Mouse (Mus musculus): Measurements from ENCODE around the gene Map4k3. TPM values are rescaled to one million over a fixed set of nuclear protein-coding genes. Genes with fewer than 3 reads are reported as not detected.

The Map4k3 gene
- polyA plus RNA-seq, 1 experiment from 2014 or later: 33.8 TPM

DNA sequence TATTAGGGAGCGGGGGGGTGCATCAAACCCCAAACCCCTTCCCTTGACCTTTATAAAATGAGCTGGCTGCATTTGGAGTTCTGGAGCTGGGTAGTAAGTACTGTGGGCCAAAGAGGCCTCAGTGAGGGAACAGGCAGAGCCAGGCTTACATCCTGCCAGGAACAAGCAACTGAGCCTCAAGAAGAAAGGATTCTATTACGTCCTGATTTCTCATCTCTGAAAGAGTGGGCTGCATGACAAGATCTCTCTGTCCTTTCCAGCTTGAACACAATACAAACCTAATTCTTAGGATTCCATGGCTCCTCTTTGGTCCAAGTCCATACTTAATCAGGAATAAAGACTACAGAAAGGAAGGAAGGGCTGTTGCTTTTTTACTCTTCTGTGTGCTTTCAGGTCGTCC is 66.4 kb downstream of the Map4k3 start:
- no peak overlapping the region for H3K27ac ChIP-seq (replicated peaks; ENCODE audit: low read depth, low read length)
- 71% methylated on average over 3 of the region's 3 CpGs for whole genome bisulfite sequencing
- no peak for ATAC-seq (ENCODE audit: low read depth)

DNA sequence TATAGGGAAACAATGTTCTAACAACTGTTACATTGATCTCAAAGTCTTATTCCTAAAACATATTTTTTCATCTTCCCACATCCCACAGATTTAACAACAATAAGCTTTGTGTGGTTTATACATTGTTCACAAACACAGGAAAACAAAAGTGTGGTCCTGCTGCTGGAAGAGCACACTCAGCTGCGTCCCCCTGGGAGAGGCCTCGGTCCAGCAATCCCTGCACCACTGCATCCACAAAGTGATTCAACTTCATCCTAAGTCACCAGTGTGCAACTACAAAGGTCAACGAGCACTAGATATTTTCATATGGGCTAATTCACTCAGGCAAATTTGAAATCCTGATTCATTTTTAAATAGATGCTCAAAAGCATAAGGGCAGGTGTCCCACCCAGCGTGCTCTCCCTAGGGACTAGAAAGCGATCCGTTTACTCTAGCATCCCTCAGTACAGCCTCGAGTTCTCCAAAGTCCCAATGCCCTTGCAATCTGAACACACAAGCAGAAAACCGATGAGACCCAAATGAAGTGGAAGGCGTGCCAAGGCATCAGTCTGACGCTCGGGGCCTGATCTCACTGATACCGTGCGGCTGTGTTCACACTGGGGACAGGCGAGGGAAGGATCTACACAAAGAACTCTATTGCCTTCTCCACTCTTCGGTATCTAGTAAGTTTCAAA is 67.4 kb downstream of the Map4k3 start:
- 0 out of 2 replicates have a peak, but pooled peaks cover 8% of the 10 kb centered on the region for H3K36me3 ChIP-seq (ENCODE audit: control insufficient read depth, insufficient read depth, low read length)
- H3K9me3 ChIP-seq (ENCODE audit: control insufficient read depth, low read length): no peaks in the 10 kb centered on the region
- H3K4me3 ChIP-seq (ENCODE audit: low read depth, low read length): no peak overlapping the region
- no peak overlapping the region for H3K4me2 ChIP-seq (ENCODE audit: low read depth, low read length)
- H3K9ac ChIP-seq (ENCODE audit: low read depth, low read length): no peak overlapping the region
- ATAC-seq (ENCODE audit: low read depth) (no peak), DNase-seq (ENCODE audit: low spot score) (no peak)
- 89% methylated on average over 15 of the region's 15 CpGs for WGBS
- H3K27me3 ChIP-seq (replicated peaks; ENCODE audit: control insufficient read depth, insufficient read depth, low read length): no peaks in the 10 kb centered on the region
- 0 out of 2 replicates have a peak, but pooled peaks cover 6% of the 10 kb centered on the region for H3K4me1 ChIP-seq (ENCODE audit: control insufficient read depth, insufficient read depth, low read length)
- H3K27ac ChIP-seq (replicated peaks; ENCODE audit: low read depth, low read length): no peak overlapping the region

More for the DNA sequence above, 66.4 kb downstream of the Map4k3 start:
- Histone ChIP-seq H3K27me3 (replicated peaks; ENCODE audit: control insufficient read depth, insufficient read depth, low read length) (no peaks in the 10 kb centered on the region), H3K4me3 (ENCODE audit: low read depth, low read length) (no peak overlapping the region), H3K4me1 (ENCODE audit: control insufficient read depth, insufficient read depth, low read length) (0 out of 2 replicates have a peak, but pooled peaks cover 6% of the 10 kb centered on the region), H3K4me2 (ENCODE audit: low read depth, low read length) (no peak overlapping the region), H3K9me3 (ENCODE audit: control insufficient read depth, low read length) (no peaks in the 10 kb centered on the region), H3K9ac (ENCODE audit: low read depth, low read length) (no peak overlapping the region), H3K36me3 (ENCODE audit: control insufficient read depth, insufficient read depth, low read length) (0 out of 2 replicates have a peak, but pooled peaks cover 8% of the 10 kb centered on the region)
- no peak for DNase-seq (ENCODE audit: low spot score)

DNA sequence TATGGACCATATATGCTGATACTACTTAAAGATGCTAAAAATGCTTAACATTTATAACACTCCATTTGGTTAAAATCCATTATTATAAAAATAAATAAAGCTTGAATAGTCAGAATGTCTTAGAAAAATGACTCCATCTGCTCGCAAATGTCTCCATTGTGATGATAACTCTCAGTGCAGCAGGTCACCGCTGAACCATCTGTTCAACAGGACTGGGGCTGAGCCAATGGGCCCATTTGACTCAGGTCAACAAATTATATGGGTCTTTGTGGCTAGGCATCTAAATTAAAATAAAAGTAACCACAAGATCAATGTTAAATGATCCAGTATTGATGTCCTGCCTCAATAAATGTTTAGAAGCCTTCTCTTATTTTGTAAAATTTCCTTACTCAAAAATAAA is 68.1 kb downstream of the Map4k3 start:
- no peak overlapping the region for H3K9ac ChIP-seq (ENCODE audit: low read depth, low read length)
- H3K27me3 ChIP-seq (replicated peaks; ENCODE audit: control insufficient read depth, insufficient read depth, low read length): no peaks in the 10 kb centered on the region
- no peaks in the 10 kb centered on the region for H3K9me3 ChIP-seq (ENCODE audit: control insufficient read depth, low read length)
- no peak overlapping the region for H3K27ac ChIP-seq (replicated peaks; ENCODE audit: low read depth, low read length)
- ATAC-seq (ENCODE audit: low read depth) (no peak), DNase-seq (ENCODE audit: low spot score) (no peak)
- 0 out of 2 replicates have a peak, but pooled peaks cover 6% of the 10 kb centered on the region for H3K4me1 ChIP-seq (ENCODE audit: control insufficient read depth, insufficient read depth, low read length)
- H3K4me3 ChIP-seq (ENCODE audit: low read depth, low read length): no peak overlapping the region
- H3K36me3 ChIP-seq (ENCODE audit: control insufficient read depth, insufficient read depth, low read length): 0 out of 2 replicates have a peak, but pooled peaks cover 12% of the 10 kb centered on the region
- no peak overlapping the region for H3K4me2 ChIP-seq (ENCODE audit: low read depth, low read length)
- 76% methylated on average over 2 of the region's 2 CpGs for WGBS

DNA sequence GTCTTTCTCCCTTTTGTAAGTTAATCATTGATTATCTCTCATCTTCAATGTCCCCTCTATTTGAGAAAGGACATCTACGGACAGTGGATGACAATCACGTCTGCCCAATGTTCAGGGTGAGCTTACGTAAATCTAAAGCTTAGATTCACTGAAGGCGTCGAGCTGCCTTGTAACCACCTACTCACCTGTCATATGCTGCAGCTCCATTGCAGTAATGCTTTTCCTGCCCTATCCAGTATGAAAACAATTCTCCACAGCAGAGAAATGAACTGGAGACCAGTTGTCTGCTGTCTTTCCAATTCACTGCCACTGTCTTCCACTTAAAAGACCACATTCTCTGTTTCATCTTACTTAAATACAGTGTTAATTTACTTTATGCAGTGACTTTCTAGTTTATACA is 68.5 kb downstream of the Map4k3 start:
- H3K27me3 ChIP-seq (replicated peaks; ENCODE audit: control insufficient read depth, insufficient read depth, low read length): no peaks in the 10 kb centered on the region
- 0 out of 2 replicates have a peak, but pooled peaks cover 6% of the 10 kb centered on the region for H3K4me1 ChIP-seq (ENCODE audit: control insufficient read depth, insufficient read depth, low read length)
- WGBS: 89% methylated on average over 5 of the region's 5 CpGs
- 0 out of 2 replicates have a peak, but pooled peaks cover 16% of the 10 kb centered on the region for H3K36me3 ChIP-seq (ENCODE audit: control insufficient read depth, insufficient read depth, low read length)
- H3K9me3 ChIP-seq (ENCODE audit: control insufficient read depth, low read length): no peaks in the 10 kb centered on the region
- no peak overlapping the region for H3K4me3 ChIP-seq (ENCODE audit: low read depth, low read length)
- H3K4me2 ChIP-seq (ENCODE audit: low read depth, low read length): no peak overlapping the region
- H3K27ac ChIP-seq (replicated peaks; ENCODE audit: low read depth, low read length): no peak overlapping the region
- DNase-seq (ENCODE audit: low spot score) (no peak), ATAC-seq (ENCODE audit: low read depth) (no peak)
- H3K9ac ChIP-seq (ENCODE audit: low read depth, low read length): no peak overlapping the region

DNA sequence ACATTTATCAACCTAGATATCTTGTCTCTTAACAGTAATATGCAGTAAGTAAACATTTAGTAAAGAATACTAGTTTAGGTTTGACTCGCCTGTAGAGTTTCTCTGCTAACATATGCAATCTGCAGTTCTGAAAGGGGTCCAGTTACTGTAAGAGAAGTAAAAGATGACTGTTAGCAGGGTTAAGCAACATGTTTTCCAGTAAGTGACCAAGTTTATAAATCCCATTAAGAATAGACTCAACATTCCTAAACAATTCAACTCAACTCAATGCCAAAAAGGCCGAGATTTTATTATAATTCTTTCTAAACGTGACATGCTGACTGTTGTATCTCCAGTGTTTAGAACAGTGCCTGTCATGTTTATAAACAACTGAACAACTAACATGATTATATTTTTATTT is 74.0 kb downstream of the Map4k3 start:
- no peak overlapping the region for H3K9ac ChIP-seq (ENCODE audit: low read depth, low read length)
- WGBS: 81% methylated on average over 3 of the region's 3 CpGs
- no peaks in the 10 kb centered on the region for H3K4me1 ChIP-seq (ENCODE audit: control insufficient read depth, insufficient read depth, low read length)
- no peaks in the 10 kb centered on the region for H3K27me3 ChIP-seq (replicated peaks; ENCODE audit: control insufficient read depth, insufficient read depth, low read length)
- ATAC-seq (ENCODE audit: low read depth) (no peak), DNase-seq (ENCODE audit: low spot score) (no peak)
- H3K9me3 ChIP-seq (ENCODE audit: control insufficient read depth, low read length): no peaks in the 10 kb centered on the region
- no peak overlapping the region for H3K4me2 ChIP-seq (ENCODE audit: low read depth, low read length)
- no peak overlapping the region for H3K4me3 ChIP-seq (ENCODE audit: low read depth, low read length)
- peaks cover 42% of the 10 kb centered on the region for H3K36me3 ChIP-seq (ENCODE audit: control insufficient read depth, insufficient read depth, low read length)
- H3K27ac ChIP-seq (replicated peaks; ENCODE audit: low read depth, low read length): no peak overlapping the region

DNA sequence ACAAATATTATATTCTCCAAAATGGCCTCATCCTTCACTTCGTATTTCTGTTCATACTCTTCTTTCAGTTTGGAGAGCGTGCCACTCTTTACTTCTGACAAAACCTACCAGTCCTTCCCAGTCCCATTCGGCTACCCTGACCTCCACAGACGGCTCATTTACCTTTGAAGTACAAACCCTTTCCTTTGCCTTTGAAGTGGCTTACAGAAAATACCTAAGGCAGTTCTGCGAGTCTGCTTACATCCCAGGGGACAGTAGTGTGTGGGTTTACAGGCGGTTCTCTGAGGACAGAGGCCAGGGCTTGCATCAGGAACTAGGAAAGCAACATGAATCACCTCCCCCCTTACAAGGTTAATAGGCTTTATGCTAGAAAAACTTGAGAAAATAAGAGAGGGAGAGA is 75.5 kb downstream of the Map4k3 start:
- no peak overlapping the region for H3K4me3 ChIP-seq (ENCODE audit: low read depth, low read length)
- no peak overlapping the region for H3K4me2 ChIP-seq (ENCODE audit: low read depth, low read length)
- no peak overlapping the region for H3K9ac ChIP-seq (ENCODE audit: low read depth, low read length)
- H3K4me1 ChIP-seq (ENCODE audit: control insufficient read depth, insufficient read depth, low read length): no peaks in the 10 kb centered on the region
- DNase-seq (ENCODE audit: low spot score): no peak
- ATAC-seq (ENCODE audit: low read depth): no peak
- H3K27me3 ChIP-seq (replicated peaks; ENCODE audit: control insufficient read depth, insufficient read depth, low read length): no peaks in the 10 kb centered on the region
- 40% methylated on average over 6 of the region's 6 CpGs for WGBS
- H3K27ac ChIP-seq (replicated peaks; ENCODE audit: low read depth, low read length): no peak overlapping the region
- H3K36me3 ChIP-seq (ENCODE audit: control insufficient read depth, insufficient read depth, low read length): peaks cover 55% of the 10 kb centered on the region
- H3K9me3 ChIP-seq (ENCODE audit: control insufficient read depth, low read length): no peaks in the 10 kb centered on the region

DNA sequence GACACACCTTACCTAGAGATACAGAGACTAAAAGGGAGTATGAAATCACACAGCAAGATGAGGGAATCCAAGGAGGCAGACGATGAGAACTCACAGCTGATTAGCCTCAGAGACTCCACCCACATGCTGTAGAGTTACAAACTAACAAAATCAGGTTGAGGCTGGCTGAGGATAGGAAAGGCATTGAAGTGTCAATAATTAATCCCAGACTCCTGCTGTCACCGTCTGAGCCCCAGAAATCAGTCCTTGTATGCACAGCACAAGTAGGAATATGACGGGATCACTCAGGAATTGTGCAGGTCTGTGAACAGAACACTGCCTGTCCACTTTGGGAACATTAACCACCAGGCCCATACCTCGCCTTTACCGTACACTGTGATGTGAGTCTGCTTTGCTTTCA is 81.4 kb downstream of the Map4k3 start:
- Histone ChIP-seq H3K4me2 (ENCODE audit: low read depth, low read length) (no peak overlapping the region), H3K9ac (ENCODE audit: low read depth, low read length) (no peak overlapping the region), H3K36me3 (ENCODE audit: control insufficient read depth, insufficient read depth, low read length) (peaks cover 61% of the 10 kb centered on the region), H3K27me3 (replicated peaks; ENCODE audit: control insufficient read depth, insufficient read depth, low read length) (no peaks in the 10 kb centered on the region), H3K4me3 (ENCODE audit: low read depth, low read length) (no peak overlapping the region), H3K9me3 (ENCODE audit: control insufficient read depth, low read length) (no peaks in the 10 kb centered on the region), H3K27ac (replicated peaks; ENCODE audit: low read depth, low read length) (no peak overlapping the region), H3K4me1 (ENCODE audit: control insufficient read depth, insufficient read depth, low read length) (no peaks in the 10 kb centered on the region)
- DNase-seq (ENCODE audit: low spot score): no peak
- ATAC-seq (ENCODE audit: low read depth): no peak
- WGBS: 67% methylated on average over 5 of the region's 5 CpGs

DNA sequence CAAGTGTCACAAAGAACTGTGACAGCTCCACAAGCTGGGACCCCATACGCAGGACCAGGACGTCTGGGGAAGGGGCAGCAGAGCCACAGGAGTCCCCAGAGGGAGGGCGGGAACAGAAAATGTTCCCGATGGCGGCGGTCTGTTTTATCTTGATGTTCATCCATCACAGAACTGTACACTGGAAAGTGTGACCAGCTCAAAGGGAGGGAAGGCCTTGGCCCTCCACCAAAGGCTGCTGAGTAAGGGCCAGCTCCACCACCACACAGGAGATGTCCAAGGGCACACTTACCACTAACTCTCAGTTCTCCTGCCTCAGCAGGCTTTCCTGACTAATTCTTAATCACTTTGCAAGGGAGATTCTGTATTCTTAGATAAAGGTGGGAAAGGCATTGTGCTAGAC is 82.2 kb downstream of the Map4k3 start:
- DNase-seq (ENCODE audit: low spot score) (no peak), ATAC-seq (ENCODE audit: low read depth) (no peak)
- H3K27me3 ChIP-seq (replicated peaks; ENCODE audit: control insufficient read depth, insufficient read depth, low read length): no peaks in the 10 kb centered on the region
- WGBS: 80% methylated on average over 2 of the region's 6 CpGs
- H3K9ac ChIP-seq (ENCODE audit: low read depth, low read length): no peak overlapping the region
- H3K27ac ChIP-seq (replicated peaks; ENCODE audit: low read depth, low read length): no peak overlapping the region
- no peak overlapping the region for H3K4me3 ChIP-seq (ENCODE audit: low read depth, low read length)
- no peak overlapping the region for H3K4me2 ChIP-seq (ENCODE audit: low read depth, low read length)
- H3K9me3 ChIP-seq (ENCODE audit: control insufficient read depth, low read length): no peaks in the 10 kb centered on the region
- peaks cover 60% of the 10 kb centered on the region for H3K36me3 ChIP-seq (ENCODE audit: control insufficient read depth, insufficient read depth, low read length)
- H3K4me1 ChIP-seq (ENCODE audit: control insufficient read depth, insufficient read depth, low read length): no peaks in the 10 kb centered on the region

DNA sequence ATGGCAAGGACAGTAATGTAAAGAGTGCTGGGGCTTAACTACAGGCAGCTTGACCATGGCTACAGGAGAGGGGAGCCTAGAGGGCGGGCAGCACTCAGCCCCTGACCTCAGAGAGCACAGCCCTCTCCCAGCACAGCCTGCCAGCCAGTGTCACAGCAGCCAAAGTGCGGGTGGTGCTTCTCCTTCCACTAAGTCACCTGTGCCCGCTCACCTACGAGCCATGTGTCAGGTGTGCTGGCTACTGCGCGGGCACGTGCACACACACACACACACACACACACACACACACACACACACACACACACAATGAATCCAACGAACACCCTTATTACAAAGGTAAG is 82.6 kb downstream of the Map4k3 start:
- ATAC-seq (ENCODE audit: low read depth) (no peak), DNase-seq (ENCODE audit: low spot score) (no peak)
- WGBS: 93% methylated on average over 8 of the region's 8 CpGs
- H3K9ac ChIP-seq (ENCODE audit: low read depth, low read length): no peak overlapping the region
- H3K27me3 ChIP-seq (replicated peaks; ENCODE audit: control insufficient read depth, insufficient read depth, low read length): no peaks in the 10 kb centered on the region
- no peaks in the 10 kb centered on the region for H3K9me3 ChIP-seq (ENCODE audit: control insufficient read depth, low read length)
- H3K27ac ChIP-seq (replicated peaks; ENCODE audit: low read depth, low read length): no peak overlapping the region
- H3K4me1 ChIP-seq (ENCODE audit: control insufficient read depth, insufficient read depth, low read length): no peaks in the 10 kb centered on the region
- no peak overlapping the region for H3K4me2 ChIP-seq (ENCODE audit: low read depth, low read length)
- H3K36me3 ChIP-seq (ENCODE audit: control insufficient read depth, insufficient read depth, low read length): peaks cover 61% of the 10 kb centered on the region
- no peak overlapping the region for H3K4me3 ChIP-seq (ENCODE audit: low read depth, low read length)
